ENCODE assay signal across 14 mouse cellular contexts in the genomic region with DNA sequence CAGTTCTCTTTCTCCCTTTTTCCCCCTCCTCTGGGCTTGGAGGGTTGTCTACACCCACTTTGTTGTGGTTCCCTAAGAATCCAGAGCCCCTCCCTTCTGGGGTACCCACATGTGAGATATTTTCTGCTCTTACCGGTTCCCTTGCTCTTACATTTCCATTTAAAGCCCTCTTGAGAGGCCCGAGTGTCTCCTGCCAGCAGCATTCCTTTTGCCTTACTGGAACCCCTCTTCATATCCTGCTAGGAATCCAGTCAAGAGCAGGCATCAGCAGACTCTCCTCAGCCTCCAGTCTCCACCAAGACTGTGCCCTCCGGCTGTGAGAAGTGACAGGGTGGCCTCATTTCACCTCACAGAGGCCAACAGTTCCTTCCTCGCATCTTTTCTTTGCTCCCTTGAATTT. TPM values are rescaled to one million over a fixed set of nuclear protein-coding genes. Genes with fewer than 3 reads are reported as not detected.
DNase-seq lines count a peak whose midpoint lies in the region; ATAC-seq and TF ChIP-seq lines count a peak whose summit lies in the region.
"Had no signal": no experiment of that assay in that cellular context is flagged by ENCODE, and none has a peak within 500 bp of the region (broad histone marks: within the 10 kb centered on the region; RNA-seq: fewer than 3 reads in every experiment).

No protein-coding gene starts in this region.

- WGBS in cerebellum, adult 2 months = 57% methylated on average over 4 of the region's 4 CpGs
- 46% methylated on average over 4 of the region's 4 CpGs for WGBS in heart, embryonic 10.5 days
- 63% methylated on average over 4 of the region's 4 CpGs for WGBS in intestine, embryonic 15.5 days
- WGBS in liver, embryonic 11.5 days = 74% methylated on average over 4 of the region's 4 CpGs

- 0 out of 2 replicates have a peak, but pooled peaks have one; percentile 28 for ATAC-seq in intestine, embryonic 15.5 days
- no peak for ATAC-seq in liver, embryonic 11.5 days (replicated peaks; ENCODE audit: low FRiP score)
- ATAC-seq: forebrain, embryonic 13.5 days had no signal

- no peak for DNase-seq in cerebellum, adult 2 months
- DNase-seq in cerebellum, adult 18-20 months = no peak
- DNase-seq in heart, embryonic 10.5 days (ENCODE audit: low spot score) = no peak
- peak; percentile 62 for DNase-seq in lung, postnatal 36 days
- DNase-seq in adrenal gland, adult 18-20 months (ENCODE audit: low spot score in 2 of 2) = no peak
- no peak for DNase-seq in liver, embryonic 11.5 days (ENCODE audit: low spot score)
- DNase-seq in right cerebral cortex, postnatal 36 days (ENCODE audit: low spot score in 2 of 2) = no peak
- DNase-seq: adrenal gland, postnatal 10 days; cerebellum, postnatal 36 days; liver, embryonic 13.5 days had no signal

- 0 out of 2 replicates have a peak overlapping the region, but pooled peaks have one; percentile 4 for H3K27ac ChIP-seq in cerebellum, adult 2 months (ENCODE audit: insufficient read depth, low read length)
- peak overlapping the region; percentile 79 for H3K27ac ChIP-seq in heart, embryonic 10.5 days
- H3K27ac ChIP-seq in intestine, embryonic 15.5 days = no peak overlapping the region
- no peak overlapping the region for H3K27ac ChIP-seq in liver, embryonic 11.5 days (ENCODE audit: low read depth, low read length)
- H3K27ac ChIP-seq: embryonic facial prominence, embryonic 13.5 days; forebrain, embryonic 13.5 days; liver, embryonic 13.5 days; midbrain, embryonic 10.5 days had no signal

- no peak for TF ChIP-seq CTCF in cerebellum, adult 2 months (IDR thresholded peaks at IDR 0.05; ENCODE audit: borderline replicate concordance, insufficient read depth, low read depth, low read length)

- peaks cover 30% of the 10 kb centered on the region for H3K36me3 ChIP-seq in heart, embryonic 10.5 days
- no peaks in the 10 kb centered on the region for H3K36me3 ChIP-seq in intestine, embryonic 15.5 days
- H3K36me3 ChIP-seq in liver, embryonic 11.5 days (ENCODE audit: control insufficient read depth, insufficient read depth, low read length) = 0 out of 2 replicates have a peak, but pooled peaks cover 2% of the 10 kb centered on the region
- H3K36me3 ChIP-seq: liver, embryonic 13.5 days had no signal

- TF ChIP-seq POLR2A in cerebellum, adult 2 months (IDR thresholded peaks at IDR 0.05; ENCODE audit: borderline replicate concordance, insufficient read depth, low read length) = no peak

- no peak overlapping the region for H3K9ac ChIP-seq in intestine, embryonic 15.5 days
- no peak overlapping the region for H3K9ac ChIP-seq in liver, embryonic 11.5 days (ENCODE audit: low read depth, low read length)
- H3K9ac ChIP-seq: embryonic facial prominence, embryonic 13.5 days; forebrain, embryonic 13.5 days; liver, embryonic 13.5 days had no signal

- H3K4me3 ChIP-seq in cerebellum, adult 2 months (replicated peaks; ENCODE audit: insufficient read depth, low read depth, low read length) = no peak overlapping the region
- H3K4me3 ChIP-seq in heart, embryonic 10.5 days = no peak overlapping the region
- H3K4me3 ChIP-seq in intestine, embryonic 15.5 days (replicated peaks) = no peak overlapping the region
- no peak overlapping the region for H3K4me3 ChIP-seq in liver, embryonic 11.5 days (ENCODE audit: low read depth, low read length)
- H3K4me3 ChIP-seq: embryonic facial prominence, embryonic 13.5 days; forebrain, embryonic 13.5 days; liver, embryonic 13.5 days; midbrain, embryonic 10.5 days had no signal

- H3K9me3 ChIP-seq in heart, embryonic 10.5 days = no peaks in the 10 kb centered on the region
- H3K9me3 ChIP-seq in intestine, embryonic 15.5 days = no peaks in the 10 kb centered on the region
- H3K9me3 ChIP-seq in liver, embryonic 11.5 days (ENCODE audit: control insufficient read depth, low read length) = no peaks in the 10 kb centered on the region
- H3K9me3 ChIP-seq: embryonic facial prominence, embryonic 13.5 days; forebrain, embryonic 13.5 days; liver, embryonic 13.5 days; midbrain, embryonic 10.5 days had no signal

- no peak overlapping the region for H3K4me2 ChIP-seq in intestine, embryonic 15.5 days (replicated peaks)
- no peak overlapping the region for H3K4me2 ChIP-seq in liver, embryonic 11.5 days
- H3K4me2 ChIP-seq: embryonic facial prominence, embryonic 13.5 days; forebrain, embryonic 13.5 days; liver, embryonic 13.5 days had no signal

- H3K4me1 ChIP-seq in cerebellum, adult 2 months (ENCODE audit: control insufficient read depth, insufficient read depth, low read length) = peaks cover 23% of the 10 kb centered on the region
- peaks cover 61% of the 10 kb centered on the region for H3K4me1 ChIP-seq in heart, embryonic 10.5 days
- no peaks in the 10 kb centered on the region for H3K4me1 ChIP-seq in intestine, embryonic 15.5 days (replicated peaks)
- H3K4me1 ChIP-seq in liver, embryonic 11.5 days (replicated peaks; ENCODE audit: control insufficient read depth, insufficient read depth, low read length) = peaks cover 4% of the 10 kb centered on the region; the same call in 1 of the 2 replicates

- no peaks in the 10 kb centered on the region for H3K27me3 ChIP-seq in cerebellum, adult 2 months (ENCODE audit: control insufficient read depth, insufficient read depth, low read length)
- no peaks in the 10 kb centered on the region for H3K27me3 ChIP-seq in heart, embryonic 10.5 days (ENCODE audit: insufficient read depth, poor library complexity, severe bottlenecking)
- H3K27me3 ChIP-seq in intestine, embryonic 15.5 days (replicated peaks) = no peaks in the 10 kb centered on the region
- H3K27me3 ChIP-seq in liver, embryonic 11.5 days (replicated peaks; ENCODE audit: control insufficient read depth, insufficient read depth, low read length) = no peaks in the 10 kb centered on the region
- H3K27me3 ChIP-seq: embryonic facial prominence, embryonic 13.5 days; forebrain, embryonic 13.5 days; liver, embryonic 13.5 days had no signal

RNA-seq across cellular contexts. Expression of gene Lpp, which starts 24.7 kb away (rescaled TPM):
- polyA plus RNA-seq in cerebellum, adult 2 months (2012; rRNA removed) = 8.1 and 9.3 TPM in 2 replicates
- 65.1 and 67.2 TPM in 2 replicates for polyA plus RNA-seq in heart, embryonic 10.5 days (2016; fragmentation: Nextera tagmentation; extraction: Ambion mirVana)
- polyA plus RNA-seq in intestine, embryonic 15.5 days (2015; fragmentation: Nextera tagmentation; extraction: Ambion mirVana) = 61.7 and 63.0 TPM in 2 replicates
- total RNA-seq in adrenal gland, adult 18-20 months (2021) = 10 to 100 TPM; 32.5 to 60.6 TPM
- 19.5 and 21.2 TPM in 2 replicates for polyA plus RNA-seq in liver, embryonic 11.5 days (2014; fragmentation: Nextera tagmentation; extraction: Ambion mirVana)

Comparison
In these comparisons a context has a peak if more than half of its experiments do, and no peak if none do; other contexts are left out.
1. H3K27ac ChIP-seq: peak in cerebellum, adult 2 months (single experiment) and heart, embryonic 10.5 days (single experiment); none in intestine, embryonic 15.5 days (single experiment) and liver, embryonic 11.5 days (single experiment).